Mouse (Mus musculus): ENCODE measurements around the gene Sppl3.

The Sppl3 gene

DNA sequence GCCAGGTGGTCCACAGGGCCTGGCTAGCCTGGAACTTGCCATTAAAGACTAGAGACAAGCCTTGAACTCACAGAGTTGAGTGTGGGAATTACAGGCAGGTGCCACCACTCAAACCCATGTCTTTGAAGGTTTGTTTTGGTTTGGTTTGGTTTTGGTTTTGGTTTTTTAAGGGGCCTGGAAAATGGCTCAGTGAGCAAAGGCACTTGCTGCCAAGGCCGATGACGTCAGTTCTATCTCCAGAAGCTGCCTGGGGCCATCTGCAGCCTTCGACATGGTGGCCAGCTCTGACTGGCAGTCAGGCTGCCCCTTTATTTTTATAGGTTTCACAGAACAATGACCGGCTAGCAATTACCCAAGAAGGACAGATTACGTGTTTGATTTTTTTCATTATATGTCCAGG is 110.0 kb downstream of the Sppl3 start:
- in situ Hi-C loops (cut with MseI, MboI) = no loop called here

DNA sequence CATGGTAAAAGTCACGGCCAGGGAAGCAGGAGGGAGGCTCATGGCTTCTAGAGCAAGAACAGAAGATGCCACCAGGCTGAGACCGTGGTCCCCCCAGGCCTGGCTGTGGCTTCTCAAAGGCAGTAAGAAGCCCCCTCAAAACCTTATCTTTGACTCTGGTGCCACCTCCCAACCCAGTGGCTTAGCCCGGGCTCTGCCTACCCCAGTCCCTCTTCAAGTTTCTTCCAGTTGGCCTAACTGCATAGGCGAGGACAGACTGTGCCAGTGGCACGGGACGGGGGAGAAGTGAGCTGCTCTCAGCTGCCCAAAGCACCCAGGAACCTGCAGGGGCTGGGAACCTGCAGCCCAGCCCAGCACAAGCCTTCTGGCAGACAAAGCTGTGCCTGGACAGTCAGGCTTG is 113.8 kb downstream of the Sppl3 start:
- in situ Hi-C loops (cut with MseI, MboI) = loop anchor here in 1 of 2 experiments (5.0 kb wide), 1 partner anchor 38 kb away; no protein-coding TSS in a partner anchor

DNA sequence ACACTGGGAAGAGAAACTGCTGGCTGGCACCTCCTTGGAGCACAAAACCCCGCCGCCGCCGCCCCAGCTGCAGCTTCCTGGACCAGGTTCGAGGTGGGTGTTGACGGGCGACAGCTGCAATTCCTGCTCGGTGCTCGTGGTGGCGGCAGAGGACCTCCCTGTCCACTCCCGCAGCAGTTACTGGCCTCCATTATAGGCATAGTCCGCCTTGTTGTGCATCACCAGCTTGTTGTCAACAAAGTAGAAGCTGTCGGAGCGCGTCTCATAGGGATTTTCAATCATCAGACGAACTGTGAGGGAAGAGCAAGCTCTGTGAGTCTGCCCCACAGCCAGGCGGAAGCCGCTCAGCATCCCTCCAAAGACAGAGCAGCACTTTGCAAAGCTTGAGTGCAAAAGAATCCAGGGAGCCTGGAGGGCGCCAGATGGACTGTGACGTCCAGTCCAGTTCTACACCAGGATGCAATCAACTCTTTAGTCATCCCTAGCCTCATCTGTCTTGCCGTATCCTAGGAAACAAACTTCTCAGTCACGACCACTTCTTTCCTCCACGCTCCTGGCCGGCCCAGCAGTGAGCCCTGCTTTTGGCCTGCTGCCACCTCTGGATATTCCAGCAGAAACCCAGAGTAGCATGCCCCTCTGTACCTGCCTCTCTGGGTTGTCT is 114.4 kb downstream of the Sppl3 start:
- in situ Hi-C loops (cut with MseI, MboI) = loop anchor here in 1 of 2 experiments (5.0 kb wide), 1 partner anchor 37 kb away; no protein-coding TSS in a partner anchor

DNA sequence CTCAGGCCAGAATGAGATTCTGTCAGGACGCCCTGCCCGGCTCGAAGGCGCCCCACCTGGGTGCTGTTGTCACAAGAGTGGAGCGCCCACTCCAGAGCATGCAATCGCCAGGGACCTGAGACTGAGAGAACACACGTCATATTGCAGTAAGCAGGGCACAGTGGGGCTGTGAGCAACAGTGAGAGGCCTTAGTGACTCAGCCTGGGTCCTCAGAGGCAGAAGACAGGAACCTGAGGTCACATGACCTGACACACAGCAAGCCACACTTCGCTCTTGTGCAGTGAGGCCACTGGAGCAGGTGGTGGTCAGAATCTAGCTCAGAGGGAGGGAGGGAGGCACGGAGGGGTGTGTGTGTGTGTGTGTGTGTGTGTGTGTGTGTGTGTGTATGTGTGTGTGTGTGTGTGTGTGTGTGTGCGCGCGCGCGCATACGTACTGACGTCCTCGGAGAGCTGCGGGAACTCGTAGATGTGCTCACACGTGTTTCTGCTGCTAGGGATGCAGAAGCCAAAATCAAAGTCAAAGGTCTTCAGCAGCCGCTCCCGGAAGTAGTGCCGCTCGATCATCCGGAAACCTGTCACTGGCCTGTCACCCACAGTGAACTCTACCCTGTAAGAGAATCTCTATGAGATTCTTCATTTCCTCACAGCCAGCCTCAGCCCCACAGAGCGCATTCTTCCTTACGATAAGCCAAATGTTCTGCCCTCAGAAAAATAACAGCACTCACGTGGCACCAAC is 115.8 kb downstream of the Sppl3 start:
- in situ Hi-C loops (cut with MseI, MboI) = loop anchor here in 1 of 2 experiments (5.0 kb wide), 1 partner anchor 36 kb away; no protein-coding TSS in a partner anchor

DNA sequence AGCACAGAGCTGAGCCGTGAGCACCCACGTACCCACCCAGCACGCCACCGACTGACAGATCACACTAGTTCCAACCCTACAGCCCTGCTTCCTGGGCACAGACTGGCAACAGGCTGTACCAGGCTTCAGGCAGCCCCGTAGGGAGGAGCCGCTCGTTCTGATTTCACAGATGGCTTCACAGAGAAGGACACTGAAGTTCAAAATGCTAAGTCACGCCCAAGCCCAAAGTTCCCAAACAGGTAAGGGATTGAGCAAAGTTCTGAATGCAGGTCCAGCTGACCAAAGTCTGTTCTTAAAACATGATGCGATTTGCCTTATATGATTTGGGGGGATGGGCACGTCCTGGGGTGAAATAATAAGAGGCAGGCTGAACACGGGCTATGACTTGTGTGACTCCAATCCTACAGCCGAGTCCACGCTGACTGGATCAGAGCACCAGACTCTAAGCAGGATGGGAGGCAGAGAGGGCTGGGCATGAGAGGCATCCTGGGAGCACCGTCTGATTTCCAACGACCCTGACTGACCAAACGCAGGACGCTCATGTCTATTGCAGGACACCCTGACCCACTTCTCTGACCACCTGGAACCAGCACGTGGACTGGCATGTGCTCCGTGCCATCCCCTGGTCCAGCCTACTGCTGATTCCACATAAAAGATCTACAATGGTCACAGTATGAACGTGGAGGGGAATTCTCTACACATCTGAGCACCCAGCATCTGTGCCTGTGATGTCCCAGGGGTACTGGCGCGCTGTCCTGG is 116.7 kb downstream of the Sppl3 start:
- in situ Hi-C loops (cut with MseI, MboI) = loop anchor here in 1 of 2 experiments (5.0 kb wide), 1 partner anchor 35 kb away; no protein-coding TSS in a partner anchor

DNA sequence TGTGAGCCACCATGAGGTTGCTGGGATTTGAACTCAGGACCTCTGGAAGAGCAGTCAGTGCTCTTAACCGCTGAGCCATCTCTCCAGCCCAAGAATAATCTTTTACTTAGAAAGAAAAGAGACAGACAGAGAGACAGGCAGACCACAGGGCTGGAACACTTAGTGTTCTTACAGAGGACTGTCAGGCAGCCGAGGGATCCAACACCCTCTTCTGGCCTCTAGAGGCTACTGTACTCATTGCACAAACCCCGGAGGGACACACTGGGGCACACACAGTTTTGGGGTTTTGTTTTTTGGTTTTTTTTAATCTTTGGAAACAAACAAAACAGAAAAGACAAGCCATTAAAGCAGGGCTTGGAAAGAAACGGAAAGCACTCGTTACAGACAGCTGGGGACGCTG is 118.4 kb downstream of the Sppl3 start:
- in situ Hi-C loops (cut with MseI, MboI) = loop anchor here in 1 of 2 experiments (5.0 kb wide), 1 partner anchor 33 kb away; no protein-coding TSS in a partner anchor

DNA sequence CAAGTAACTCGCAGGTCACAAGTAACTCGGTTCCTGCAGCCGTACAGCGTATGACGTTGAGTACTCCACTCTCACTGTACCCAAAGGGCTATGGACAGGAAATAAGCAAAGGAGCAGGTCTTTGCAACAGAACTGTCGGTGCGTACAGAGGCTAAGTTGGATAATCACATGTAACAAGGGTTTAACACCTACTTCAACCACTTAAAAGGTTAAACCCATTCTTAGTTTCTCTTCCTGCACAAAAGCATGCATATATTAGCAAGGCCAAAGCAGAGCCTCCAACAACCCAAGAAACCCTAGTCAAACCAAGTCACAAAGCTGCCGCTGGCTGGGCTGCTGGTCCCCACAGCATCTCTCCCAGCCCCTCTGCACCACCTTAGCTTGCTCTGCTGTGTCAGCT is 121.5 kb downstream of the Sppl3 start:
- in situ Hi-C loops (cut with MseI, MboI) = no loop called here

DNA sequence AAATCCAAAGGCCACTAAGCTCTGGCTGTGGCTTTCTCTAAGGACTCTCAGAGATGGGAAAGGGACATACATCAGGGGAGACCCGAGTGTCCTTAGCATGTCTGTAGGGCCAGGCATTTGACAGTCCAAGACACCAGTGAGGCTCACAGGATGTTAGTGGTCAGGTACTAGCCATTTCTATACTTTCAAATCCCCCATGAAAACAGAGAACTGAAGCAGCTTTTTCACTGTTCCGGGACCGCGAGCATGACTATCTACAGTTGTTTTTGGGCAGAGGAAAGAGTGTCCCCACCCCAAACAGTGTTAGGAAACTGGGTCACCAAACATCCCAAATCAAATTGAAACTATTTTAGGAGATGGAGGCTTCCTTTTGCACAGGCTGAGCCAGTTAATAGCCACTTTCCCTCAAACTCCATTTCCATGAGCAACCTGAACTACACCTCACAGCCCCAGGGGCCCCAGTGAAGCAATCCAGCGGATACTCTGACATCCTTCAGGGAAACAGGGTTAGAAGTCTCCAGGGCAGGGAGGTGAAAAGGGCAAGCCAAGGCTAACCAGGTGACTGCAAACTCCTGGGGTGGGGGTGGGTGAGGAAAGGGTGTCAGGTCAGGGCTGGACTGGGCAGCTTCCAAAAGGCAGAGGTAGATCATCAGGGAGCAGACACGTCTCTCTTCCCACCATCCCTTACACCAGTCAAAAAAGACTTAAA is 122.6 kb downstream of the Sppl3 start:
- in situ Hi-C loops (cut with MseI, MboI) = no loop called here

DNA sequence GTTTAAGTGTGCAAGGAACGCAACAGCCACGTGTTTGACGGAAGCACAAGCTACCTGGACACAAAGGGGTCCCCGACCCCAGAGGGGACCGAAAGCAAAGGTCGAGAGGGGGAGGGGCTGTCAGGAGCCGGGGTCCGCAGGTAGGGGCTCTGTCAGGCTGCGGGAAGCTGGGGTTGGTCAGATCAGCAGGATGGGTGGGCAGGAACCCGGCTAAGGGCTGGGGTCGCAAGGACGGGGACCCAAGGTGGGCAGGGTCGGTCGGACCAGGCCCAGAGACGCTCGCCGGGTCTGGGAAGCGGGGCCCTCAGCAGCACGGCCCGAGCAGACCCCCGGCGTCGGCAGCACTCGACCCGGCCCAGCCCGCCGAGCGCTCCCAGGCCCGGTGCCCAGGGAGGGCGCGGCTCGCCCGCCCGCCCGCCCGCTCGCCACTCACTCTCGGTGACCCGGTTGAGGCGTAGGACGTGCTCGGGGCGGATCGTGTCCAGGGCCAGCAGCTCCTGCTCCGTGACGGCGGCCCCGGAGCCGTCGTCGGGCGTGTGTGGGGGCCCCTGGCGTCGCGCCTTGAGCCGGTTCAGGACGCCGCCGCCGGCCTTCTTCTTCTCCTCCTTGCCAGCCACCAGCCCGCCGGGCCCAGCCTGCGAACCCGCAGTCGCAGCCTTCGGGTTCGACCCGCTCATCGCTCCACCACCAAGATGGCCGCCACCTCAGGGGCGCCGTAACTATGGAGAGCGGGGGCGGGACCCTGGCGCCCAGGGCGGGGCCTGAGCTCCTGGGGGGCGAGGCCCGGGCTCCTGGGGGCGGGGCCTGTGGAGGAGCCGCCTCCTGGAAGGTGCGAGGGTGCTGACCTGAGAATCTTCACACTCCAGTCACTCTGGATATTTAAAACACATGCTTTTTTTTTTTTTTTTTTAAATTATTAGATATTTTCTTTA is 123.6 kb downstream of the Sppl3 start, which contains the start of gene Unc119b:
TSS of gene Unc119b (minus strand) at position 742 of the 932 bp plus-strand sequence.
- in situ Hi-C loops (cut with MseI, MboI) = no loop called here

DNA sequence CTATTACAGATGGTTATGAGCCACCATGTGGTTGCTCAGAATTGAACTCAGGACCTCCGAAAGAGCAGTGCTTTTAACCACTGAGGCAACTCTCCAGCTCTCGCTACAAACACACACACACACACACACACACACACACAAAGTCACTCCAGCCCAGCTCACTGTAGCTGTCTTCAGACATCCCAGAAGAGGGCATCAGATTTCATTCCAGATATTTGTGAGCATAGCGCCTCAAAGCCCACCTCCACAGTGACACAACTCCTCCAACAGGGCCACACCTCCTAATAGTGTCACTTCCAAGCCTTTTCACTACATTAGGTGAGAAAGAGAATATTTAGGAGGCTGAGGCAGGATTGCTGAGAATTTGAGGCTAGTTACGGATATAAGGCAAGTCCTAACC is 128.2 kb downstream of the Sppl3 start:
- in situ Hi-C loops (cut with MseI, MboI) = no loop called here

DNA sequence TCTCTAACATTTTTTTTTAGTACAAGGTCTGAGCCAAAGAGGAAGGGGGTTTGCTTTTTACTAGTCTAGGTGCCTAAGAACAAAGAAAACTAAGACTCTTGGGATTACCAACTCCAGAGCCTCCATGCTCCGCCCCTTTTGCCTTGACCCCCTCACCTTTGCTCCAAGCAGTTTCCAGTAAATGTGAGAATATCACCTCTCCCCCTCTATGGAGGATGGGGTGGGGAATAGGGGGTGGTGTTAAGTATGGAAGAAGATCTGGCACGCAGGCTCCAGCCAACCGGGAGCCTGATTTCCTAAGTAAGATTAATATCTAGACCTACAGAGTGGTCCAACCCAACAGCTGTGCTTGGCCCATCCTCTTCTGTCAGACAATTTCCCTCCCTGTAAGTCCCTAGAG is 129.8 kb downstream of the Sppl3 start:
- in situ Hi-C loops (cut with MseI, MboI) = no loop called here

DNA sequence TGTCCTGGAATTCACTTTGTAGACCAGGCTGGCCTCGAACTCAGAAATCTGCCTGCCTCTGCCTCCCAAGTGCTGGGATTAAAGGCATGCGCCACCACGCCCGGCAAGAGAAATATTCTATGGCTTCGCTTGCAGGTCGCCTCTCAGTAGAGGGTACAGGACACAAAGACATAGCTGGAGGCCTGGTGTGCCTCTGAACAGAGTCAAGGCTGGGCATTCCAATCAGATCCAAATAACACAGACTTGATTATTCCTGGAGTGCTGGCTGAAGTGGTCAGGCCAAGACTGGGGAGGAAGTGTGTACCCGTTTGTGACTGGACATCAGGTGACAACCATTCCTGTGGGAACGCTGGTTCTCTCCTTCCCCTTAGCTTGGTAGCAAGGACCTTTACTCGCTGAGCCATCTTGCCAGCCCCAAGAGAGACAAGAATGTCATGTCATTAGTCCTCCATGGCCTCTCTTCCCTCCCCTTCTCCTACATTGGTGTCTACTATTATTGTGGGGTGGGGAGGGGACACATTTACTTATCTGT is 131.3 kb downstream of the Sppl3 start:
- in situ Hi-C loops (cut with MseI, MboI) = no loop called here

DNA sequence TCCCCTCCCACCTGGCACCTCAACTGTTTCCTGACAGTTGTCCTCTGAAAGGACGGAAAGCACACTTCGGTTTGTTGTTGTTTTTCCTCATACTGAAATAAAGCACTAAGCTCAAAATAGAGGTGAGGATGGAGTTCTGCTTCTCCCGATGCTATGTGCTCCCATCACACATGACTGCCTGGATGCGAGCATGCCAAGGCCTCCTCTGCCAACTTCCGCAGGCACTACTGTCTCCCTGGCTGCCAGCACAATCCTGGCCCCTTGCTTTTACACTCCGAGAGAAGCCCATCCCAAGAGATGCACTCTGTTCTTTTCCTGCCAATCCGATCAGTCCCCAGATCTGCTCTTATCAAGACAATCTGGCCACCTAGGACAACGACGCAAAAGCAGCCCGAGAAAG is 132.6 kb downstream of the Sppl3 start:
- in situ Hi-C loops (cut with MseI, MboI) = no loop called here

DNA sequence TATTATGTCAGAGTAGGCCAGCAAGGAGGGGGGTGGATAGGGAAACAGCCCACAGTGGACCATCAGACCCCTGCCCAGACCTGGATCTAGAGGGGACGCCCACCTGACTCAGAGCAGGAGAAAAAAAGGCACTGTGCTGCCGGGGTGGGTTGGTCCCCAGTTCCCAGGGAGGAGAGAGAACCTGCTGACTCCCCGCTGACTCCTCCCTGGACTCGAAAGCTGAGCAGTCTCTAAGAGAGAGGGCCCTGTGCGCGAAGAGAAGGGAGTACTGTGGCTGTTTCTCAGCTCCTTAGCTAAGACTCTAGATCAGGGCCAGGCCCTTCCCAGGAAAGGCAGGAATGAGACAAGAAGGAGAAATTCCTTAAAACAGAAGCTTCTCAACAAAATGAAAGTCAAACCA is 133.5 kb downstream of the Sppl3 start:
- in situ Hi-C loops (cut with MseI, MboI) = no loop called here

DNA sequence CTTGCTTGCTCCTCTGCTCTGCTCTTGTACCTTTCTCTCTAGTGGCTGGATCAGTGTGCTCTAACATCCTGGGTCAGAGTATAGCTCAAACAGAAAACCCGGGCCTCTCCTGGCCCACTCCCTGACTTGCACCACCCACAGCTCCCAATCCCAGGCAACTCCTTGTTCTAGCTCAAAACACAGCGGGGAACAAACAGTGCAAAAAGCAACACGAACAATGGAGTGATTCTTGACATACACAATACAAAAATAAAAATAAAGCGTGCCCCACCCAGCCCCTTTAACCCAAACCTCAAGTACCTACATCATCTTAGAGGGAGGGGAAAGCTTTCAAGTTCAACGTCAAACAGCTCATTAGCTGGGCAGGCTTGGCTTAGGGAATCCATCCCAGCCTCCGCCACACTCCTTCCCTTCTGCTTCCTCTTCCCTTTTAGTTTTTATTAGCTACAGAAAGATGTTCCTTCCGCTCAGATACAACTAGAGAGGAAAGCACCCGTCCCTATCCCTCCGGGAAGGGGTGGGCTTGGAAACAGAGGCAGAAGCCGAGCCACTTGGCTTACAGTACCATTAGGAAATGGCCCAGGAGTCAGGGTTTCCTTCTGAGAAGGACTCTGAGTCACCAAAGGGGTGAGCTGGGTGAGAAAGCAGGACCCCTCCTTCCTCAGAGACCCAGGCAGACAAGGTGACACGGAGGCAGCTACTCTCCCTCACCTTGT is 134.5 kb downstream of the Sppl3 start:
- in situ Hi-C loops (cut with MseI, MboI) = no loop called here

DNA sequence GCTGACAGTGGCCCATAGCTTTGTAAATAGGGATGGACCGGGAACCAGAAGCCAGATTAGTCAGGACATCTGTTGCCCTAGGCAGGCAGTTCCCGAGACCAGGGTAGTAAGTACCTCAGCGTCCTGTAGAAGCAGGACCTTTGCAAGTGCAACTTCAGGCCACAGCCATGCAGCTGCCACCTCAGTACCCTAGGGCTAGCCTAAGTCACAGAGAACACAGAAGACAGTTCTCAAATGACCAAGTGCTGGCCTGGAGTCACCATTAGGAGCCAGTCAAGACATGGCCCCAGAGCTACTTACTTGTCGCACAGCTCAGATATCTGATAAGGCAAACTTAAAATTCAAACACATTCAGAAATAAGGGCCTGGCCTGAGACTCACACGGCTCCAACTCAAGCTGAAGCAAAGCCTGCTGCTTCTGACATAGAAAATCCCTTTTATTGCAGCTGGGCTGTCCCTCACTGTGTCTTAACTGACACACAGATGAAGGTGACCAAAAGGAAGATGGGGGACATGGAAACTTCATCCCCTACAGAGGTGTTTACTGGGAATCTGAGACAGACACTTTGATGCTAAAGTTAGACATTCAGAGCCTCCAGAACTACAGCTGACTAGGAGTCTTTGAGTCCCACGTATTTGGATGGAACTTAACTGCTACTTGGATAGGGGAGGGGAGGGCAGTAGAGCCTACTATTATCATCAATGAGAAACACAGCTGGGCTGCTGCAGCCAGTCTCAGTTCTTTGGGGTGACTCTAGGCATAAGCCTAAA is 135.2 kb downstream of the Sppl3 start:
- in situ Hi-C loops (cut with MseI, MboI) = no loop called here

DNA sequence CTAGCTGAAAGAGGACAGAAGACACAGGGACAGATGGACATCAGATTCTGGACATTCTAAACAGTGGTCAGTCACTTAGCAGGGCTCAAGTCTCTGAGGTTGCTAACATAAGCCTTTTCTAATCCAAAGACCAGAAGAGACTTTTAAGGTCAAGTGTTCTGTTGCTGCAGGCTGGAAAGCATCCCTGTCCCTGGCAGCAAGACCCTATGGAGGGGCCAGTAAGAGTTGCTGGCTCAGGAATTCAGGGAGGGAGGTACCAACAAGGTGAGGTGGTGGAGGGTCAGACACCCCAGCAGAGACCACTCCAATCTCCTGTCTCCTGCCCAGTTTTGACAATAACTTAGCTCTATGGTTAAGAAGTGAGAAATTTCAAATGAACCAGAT is 135.8 kb downstream of the Sppl3 start:
- in situ Hi-C loops (cut with MseI, MboI) = no loop called here

DNA sequence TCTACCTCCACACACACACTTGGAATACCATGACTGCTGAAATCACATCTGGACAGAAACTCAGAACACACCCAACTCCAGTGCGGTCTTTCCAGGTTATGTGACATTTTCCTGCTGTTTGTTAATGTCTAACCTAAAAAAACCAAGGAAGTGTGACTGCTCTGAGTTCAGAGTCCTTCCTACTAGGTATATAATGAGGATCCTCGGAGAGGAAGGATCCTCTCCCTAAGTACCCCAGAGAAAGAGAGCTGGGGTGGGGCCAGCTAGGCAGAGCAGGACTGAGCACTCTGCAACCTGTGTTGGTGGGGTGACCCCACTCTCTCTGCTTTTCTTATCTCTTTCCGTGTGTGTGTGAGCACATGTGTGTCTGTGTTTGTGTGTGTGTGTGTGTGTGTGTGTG is 136.5 kb downstream of the Sppl3 start:
- in situ Hi-C loops (cut with MseI, MboI) = no loop called here

DNA sequence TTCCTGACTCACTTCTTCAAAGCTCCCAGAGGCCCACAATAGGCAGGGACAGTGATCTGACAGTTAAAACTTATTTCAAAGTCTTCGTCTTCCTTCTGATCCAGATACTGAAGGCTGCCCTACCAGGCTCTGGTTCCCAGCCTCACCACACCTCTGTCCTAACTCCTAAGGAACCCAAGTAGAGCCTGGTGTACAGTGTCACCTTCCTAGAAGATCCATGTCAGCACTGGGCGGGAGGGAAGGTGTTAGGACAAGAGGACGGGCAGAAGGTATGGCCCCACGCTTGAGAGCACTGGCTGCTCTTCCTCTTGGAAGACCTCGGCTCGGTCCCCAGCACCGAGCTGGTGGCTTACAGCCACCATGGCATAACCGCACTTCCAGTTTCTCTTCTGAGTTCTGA is 137.4 kb downstream of the Sppl3 start:
- in situ Hi-C loops (cut with MseI, MboI) = no loop called here

Measured in mouse trophoblast stem cell (cell line).